Mouse (Mus musculus) cerebellum, postnatal 14 days (tissue): ENCODE measurements around the gene Clip1.
"Not testable (repeated sequence)": the region's sequence is repeated elsewhere in the genome, so short reads cannot be mapped to it uniquely, and the experiment has no call there.

Experiments
- DNase-seq, 2 experiments: peaks; one replicate each; pipeline ENCODE4 v3.0.0; 2021; ENCODE audit warnings: mixed read lengths in 2 of 2

The Clip1 gene

DNA sequence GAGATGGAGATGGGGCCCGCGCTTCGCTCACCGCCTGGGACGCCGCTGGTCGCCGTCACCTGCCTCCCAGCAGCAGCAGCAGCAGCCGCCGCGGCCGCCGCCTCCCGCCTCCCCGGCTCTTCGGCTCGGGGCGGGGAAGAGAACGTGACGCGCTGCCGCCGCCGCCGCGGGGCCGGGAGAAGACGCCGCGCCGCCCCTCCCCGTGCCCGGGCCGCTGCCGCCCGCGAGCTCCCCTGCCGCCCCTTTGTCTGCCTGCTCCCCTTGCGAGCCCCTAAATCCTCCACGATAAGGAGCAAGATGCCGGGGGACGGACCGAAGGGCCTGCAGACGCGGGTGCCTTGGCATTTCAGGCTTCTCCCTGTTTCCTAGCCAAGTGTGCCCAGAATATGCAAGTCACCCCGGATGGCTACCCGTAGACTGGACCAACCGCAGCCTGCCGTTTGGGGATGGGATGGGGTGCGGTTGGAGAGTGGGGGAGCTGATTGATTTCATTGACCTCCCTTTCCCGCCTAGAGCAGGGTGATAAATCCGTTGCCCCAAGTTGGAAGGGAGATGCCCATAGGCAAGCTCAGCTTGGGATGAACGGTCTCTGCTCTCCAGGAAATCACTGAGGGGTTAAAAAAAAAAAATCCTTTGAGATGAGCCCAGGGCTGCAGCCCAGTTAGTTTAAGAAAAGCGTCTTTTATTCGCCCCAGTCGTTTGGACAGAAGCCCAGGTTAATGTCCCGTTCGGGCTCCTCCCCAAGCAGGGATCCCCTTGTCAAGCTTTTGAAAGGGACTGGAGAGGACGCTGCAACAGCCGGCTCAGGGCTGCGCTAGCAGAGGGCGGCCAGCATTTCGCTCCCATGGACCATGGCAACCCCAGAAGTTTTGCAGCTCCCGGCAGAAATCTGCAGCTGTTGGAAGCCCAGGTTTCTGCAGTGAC is at the start of gene Clip1:
Gene Clip1 (minus strand): TSS at position 398 of the 924 bp plus-strand sequence.
- peak; percentile 72 to 80 for DNase-seq

DNA sequence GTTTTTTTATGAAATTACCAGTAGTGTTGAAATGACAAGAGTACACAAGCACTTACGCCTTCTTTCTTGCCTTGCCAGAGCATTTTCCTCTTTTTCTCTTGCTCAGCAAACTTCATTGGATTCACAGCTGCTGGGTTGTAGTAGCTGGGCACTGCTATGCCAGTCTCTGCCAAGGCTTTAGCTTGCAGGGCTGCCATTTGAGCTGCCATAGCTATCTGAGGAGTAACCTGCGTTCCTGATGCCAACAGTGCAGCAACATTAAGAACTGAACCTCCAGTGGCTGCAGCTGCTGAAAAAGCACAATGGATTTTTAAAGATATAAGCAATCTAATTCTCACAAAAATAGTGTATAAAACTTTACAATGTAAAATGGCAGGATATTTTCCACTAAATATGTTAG is 46.6 kb upstream of the Clip1 start:
- DNase-seq: no peak

DNA sequence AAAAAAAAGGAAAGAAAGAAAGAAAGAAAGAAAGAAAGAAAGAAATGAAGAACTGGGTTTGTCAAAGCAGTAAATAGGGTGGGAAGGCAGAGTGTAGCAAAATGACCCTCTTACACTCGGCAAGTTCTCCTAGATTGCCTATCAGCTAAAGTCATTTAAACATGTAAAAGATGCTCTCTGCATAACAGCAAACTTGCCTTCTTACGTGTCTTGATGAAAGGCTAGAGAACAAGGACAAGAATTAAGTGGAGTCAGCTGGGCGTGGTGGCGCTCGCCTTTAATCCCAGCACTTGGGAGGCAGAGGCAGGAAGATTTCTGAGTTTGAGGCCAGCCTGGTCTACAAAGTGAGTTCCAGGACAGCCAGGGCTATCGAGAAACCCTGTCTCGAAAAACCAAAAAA is 39.4 kb upstream of the Clip1 start:
- DNase-seq: not testable (repeated sequence)

DNA sequence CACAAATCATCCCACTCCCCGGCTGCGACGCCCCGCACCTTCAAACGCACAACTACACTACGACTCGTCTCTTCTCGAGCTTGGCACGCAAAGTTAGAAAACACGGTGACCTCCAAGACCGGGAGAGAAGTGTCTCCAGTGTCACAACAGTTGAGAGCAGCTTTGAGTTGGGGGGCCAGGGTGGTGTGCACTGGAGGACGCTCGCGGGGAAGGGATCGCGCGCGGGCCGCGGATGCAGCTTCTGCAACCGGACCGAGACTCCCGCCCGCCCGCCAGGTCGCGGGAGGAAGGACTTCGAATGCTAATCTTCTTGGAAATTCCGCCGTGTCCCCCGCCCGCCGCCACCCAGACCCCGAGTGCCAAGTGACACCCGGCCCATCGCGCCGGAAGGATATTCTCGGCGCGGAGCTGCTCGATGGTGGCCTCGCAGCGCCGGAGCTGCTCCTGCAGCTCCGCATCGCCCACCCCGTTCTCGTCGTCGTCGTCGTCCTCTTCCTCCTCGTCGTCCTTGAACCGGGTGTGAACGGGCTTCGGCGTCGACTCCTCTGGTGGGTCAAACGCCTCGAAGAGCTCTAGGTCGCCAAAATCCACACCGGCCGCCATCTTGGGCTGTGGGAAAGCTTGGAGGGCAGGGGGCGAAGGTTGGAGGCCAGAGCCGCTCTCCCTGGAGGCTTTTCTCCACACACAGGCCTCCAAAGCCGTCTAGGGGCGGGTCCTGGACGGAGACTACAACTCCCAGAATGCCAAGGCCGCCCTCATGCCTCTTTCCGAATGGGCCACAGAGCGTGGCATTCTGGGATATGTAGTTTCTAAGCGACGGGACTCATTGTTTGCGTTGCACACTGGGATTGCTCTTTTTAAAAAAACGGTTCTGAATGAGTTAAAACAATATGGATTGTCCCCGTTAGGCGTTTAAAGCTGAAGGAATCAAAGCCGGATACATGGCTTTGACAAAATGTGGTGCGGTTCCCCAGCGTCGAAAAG is 36.2 kb upstream of the Clip1 start, which contains the start of gene Zcchc8:
Gene Zcchc8 (minus strand): TSS at position 773 of the 984 bp plus-strand sequence.
- DNase-seq: peak; percentile 94 to 97

DNA sequence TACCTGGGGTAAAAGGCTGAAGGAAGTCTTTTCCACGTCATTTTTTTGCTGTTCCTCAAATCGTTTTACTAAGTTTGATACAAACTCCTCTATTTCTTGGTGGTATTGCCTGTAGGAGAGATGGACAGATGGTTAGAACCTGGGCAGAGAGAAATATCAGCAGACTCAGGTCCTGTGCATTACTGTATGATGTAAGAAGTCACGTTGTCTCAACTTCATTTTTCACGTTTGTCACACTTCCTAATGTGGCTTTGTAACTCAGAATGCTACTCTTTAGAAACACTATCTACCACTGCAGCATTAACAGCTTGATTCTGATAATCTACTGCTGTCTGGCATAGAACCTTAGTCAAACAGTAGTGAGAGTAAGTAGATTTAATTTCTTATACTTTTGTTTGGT is 30.2 kb upstream of the Clip1 start:
- no peak for DNase-seq

DNA sequence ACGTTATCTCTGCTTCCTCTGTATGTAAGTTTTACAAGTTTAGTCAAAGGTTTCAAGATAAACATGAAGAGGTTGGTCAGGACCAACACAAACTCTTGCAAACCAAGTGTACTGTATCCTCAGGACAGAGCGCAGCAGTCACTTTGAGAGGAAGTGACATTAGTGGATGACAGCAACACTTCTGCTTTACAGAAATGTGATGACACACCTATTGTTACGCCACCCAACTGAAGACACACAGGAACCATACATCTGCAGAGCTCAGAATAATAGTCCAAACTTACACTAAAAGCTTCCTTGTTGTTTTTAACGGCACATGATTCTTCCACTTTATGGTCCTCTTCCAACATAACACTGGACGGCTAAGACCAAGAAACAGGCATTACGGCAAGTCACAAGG is 29.4 kb upstream of the Clip1 start:
- DNase-seq: no peak

DNA sequence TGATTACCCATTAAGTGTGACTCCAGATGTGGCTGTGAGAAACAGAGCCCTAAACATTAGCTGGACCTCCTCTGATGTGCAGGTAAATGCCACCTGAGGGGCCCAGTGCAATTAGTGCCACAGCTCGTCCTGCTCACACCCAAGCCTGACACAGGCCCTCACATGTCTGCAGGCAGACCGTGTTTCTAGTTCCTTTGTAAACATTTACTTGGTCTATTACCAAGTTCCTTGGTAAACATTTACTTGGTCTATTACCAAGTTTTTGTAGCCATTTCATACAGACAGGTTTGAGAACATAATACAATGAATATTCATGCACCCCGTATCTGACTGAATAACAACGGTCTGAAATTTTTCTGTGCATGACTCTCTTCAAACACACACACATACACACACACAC is 25.2 kb upstream of the Clip1 start:
- no peak for DNase-seq

DNA sequence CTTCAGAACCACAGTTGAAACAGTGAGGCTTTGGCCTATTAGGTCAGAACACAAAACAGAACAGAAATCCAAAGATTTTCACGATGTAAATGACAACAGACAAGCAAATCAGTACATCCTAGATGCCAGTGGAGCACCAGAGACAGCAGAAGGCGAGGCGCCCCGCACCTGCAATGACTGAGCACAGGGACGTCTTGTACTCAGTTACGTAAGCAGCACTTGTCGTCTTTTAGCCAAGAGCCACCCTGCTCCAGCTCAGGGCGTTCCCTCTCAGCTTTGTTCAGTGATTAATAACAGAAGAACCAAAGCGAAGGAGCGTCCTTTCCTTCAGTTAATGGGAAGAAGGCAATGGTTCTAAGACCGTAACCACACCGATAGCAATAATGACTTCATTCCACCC is 24.2 kb upstream of the Clip1 start:
- no peak for DNase-seq

DNA sequence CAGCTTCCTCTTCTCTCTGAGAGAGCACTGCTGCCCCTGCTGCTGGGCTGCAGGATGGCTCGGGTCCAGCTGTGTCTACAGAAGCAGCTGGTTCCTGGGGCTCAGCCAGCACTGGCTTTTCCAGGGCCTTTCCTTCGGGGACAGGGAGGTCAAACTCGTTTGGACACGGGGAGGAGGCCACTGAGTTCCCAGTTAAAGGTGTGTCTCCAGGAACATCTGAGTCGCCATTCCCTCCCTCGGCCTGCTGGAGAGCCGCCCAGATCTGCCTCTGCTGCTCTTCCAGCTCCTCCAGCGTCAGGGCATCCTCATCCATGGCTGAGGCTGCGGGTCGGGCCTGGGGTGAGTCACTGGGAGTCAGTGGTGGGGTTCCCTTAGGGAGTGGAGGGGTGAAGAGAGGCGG is 16.2 kb upstream of the Clip1 start:
- peak; percentile 42 to 71 for DNase-seq

DNA sequence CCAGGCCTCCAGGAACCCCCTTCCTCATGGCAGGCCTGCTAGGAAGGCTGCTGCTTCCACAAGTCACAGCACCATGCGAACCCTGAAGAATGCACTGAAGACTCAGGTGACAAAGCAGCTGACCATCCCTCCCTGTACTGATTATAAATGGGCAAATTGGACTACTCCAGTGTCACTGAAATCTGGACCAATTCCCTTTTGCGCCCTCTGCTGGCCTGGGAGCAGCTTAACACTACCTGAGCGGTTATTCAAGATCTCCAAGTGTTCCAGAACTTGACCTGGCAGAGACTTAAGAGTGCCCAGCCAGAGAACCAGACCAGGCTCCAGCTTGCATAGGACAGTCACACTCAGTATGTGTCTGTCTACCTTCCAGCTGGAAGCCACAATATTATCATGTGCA is 14.8 kb upstream of the Clip1 start:
- peak; percentile 93 for DNase-seq

DNA sequence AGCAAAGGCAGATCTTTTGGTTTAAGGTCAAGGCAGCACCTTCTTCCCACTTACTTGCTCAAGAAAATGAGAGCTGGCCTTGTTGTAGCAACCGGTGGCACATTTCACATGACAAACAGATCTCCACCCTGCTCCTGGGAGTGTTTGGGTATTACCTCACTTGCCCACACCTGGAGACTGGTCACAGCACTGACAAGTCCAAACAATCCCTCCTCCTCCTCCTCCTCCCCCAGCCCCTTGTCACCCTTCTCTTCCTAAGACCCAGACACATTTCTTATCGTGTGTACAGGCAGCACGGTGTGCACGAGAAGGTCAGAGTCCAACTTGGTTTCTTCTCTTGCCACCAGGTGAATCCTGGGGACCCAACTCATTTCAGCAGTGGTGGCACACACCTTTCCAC is 12.5 kb upstream of the Clip1 start:
- no peak for DNase-seq

DNA sequence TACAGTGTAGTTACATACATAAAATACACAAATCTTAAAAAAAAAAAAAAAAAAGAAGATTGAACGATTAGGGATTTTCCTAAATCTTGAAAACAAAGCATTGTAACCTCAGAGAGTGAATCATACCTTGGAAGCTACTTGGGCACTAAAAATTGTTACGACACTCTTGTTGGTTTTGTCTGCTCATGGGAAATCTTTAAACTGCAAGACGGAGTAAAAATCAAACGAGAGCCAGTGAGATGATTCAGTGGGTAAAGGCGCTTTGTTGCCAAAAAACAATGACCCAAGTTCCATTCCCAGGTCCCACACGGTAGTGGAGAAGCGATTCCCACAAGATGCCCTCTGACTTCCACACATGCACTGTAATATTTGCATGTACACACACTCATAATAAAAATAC is 11.8 kb upstream of the Clip1 start:
- no peak for DNase-seq

DNA sequence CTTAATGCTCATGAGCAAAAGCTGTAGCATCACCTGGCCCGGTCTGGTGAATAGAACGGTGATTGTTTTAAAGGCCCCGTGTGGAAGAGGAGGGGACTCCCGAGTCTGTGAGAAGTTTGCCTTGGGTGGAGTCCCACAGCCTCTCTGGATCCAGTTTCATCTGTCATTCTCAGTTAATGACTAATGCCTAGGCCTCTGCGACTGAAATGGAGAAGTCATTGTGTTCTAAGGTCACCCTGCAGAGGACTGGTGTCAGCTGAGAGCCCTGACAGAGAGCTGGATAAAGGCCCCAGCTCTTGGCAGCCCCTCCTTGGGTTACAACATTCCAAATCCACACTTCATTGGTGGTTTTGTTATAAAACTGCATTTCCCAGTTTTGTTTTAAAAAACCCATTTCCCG is 10.1 kb upstream of the Clip1 start:
- DNase-seq: no peak

DNA sequence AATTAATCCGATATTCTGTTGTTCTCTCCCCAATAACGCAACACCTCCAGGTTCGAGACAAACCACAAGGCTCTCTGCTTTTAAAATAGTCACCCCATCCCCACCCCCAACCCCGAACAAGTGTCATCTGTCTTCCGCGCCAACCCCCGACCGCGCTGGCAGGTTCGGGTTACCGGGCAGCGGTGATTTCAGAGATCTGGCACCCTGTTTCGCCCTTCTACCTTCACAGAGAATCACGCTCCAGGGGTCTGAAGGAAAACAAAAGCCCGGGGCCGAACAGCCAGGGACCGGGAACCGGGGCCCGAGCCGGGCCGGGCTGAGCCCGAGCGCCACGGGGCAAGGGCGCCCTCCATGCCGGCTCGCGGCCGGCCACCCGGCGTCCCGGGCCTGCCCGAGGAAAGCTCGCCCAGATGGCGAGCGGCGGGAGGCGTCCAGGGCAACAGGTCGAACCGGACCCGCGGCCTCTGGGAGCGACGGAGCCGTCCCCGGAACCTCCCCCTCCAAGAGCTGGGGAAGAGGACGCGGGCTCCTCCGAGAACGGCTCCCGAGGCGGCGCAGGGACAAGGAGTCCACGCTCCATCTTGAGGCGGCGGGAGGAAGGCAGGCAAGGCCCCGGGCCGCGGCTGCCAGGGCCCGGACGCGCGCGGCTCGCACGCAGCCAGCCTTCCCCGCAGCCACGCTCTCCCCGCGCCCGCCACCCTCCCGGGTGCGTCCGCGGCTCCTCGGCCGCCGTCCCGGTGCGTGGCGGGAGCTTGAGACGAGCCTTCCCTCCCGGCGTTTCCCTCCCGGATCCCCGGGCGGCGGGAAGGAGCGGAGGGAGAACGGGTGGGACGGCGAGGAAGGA is 819 bp downstream of the Clip1 start:
- DNase-seq: peak; percentile 86 to 87

DNA sequence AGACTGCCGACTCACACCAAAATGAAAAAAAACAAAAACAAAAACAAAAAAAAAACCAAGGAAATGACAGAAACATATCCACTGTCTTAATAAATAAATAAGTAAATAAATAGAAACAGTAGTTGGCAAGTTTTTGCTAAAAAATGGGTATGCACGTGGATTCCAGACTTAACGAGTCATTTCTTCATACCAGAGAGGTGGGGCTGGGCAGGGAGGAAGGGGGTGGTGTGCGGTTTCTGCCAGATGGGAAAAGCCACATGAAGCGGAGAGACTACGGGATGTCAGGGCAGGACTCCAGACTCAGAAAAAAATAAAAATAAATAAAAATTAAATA is 1.4 kb downstream of the Clip1 start:
- DNase-seq: no peak

DNA sequence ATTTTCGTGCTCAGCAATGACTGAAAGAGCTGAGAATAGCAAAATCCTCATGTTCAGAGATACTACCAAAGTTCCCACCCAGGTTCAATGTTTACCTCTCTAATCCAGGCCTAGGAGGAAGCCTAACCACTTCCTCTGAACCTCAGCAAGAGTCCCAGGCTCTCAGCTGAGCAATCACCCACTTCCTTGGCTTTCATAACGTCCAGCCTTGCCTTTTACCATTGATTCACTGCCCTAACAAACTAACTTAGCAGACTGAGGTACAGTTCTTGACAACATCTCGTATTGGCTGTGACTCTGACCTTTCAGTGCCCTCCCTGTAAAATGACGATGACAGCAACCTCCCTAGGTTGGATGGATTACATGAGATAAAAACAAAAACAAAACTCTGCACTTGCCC is 2.0 kb downstream of the Clip1 start:
- DNase-seq: no peak

DNA sequence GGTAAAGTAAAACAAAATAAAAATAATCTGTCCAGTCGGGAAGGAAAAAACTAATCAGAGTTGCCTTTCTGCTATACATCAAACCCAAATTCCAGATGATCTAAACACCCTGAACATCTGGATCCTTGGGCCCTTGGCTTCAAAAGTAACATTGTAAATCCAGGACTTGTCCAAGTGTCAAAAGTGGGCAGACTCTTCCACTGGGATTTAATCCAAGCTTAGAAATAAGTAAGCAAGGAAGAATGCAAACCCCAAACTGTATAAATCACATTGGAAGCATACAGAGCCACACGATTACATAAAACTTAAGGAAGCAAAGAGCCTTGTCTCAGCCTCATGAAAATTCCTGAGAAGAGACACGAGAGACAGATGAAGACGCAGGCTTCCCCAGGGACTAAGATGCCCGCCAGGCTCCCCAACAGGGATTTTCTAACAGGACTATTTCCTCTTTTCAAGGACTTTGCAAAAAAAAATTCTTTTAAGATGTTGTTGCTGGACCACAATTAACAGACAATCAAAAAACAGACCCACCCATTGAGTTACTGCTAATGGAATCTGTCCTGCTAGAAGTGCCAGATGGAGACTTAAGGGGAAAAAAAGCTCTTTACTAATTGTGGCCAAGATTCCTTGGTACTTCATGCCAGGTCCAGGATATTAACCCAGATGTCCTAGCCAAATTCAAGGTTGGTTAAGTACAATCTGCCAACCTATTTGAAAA is 4.7 kb downstream of the Clip1 start:
- DNase-seq: peak; percentile 46 to 63

DNA sequence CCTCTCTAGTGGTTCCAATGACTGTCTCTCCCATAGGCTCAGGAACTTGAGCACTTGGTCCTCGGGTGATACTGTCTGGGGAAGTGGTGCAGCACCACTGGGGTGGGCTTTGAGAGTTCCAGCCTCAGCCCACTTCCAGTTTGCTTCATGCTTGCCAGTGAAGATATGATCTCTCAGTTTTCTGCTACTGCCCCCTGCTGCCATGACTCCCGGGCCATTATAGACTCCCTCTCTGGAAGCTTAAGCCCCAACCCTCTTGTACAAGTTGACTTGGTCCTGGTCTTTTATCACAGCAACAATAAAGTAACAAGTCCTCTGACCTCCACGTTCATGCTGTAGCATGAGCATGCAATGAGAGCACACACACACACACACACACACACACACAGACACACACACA is 5.3 kb downstream of the Clip1 start:
- peak; percentile 23 to 32 for DNase-seq

DNA sequence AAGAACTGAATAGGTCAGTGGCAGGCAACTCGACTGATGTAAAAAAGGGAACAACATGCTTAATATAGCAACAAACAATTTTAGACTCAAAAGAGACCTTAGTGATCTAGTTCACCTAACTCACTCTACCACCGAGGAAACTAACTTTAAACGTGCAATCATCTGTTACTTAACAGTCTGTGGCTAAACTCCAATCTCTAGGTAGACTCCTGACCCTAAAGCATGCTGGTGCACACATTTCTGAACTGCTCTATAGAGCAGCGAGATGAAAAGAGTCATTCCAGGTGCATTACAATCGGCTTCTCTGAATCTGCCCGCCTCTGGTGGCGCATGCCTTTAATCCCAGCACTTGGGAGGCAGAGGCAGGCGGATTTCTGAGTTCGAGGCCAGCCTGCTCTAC is 8.7 kb downstream of the Clip1 start:
- DNase-seq: no peak

DNA sequence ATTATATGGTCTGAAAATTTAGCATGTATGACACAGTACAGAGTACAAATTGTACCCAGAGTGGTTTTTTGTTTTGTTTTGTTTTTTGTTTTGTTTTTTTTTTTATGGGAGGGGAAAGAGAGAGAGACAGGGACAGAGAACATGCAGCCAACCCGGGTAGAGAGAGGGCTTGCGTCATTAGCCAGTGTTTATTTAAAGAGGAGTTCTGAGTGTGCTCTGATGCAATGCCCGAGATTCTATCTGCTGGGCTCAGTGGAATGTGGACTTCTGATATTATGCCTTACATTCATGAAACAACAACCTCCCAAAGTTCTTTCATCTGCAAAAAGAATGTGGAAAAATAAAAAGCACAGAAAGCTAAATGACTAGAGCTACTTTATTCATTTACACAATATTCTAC is 9.2 kb downstream of the Clip1 start:
- no peak for DNase-seq

DNA sequence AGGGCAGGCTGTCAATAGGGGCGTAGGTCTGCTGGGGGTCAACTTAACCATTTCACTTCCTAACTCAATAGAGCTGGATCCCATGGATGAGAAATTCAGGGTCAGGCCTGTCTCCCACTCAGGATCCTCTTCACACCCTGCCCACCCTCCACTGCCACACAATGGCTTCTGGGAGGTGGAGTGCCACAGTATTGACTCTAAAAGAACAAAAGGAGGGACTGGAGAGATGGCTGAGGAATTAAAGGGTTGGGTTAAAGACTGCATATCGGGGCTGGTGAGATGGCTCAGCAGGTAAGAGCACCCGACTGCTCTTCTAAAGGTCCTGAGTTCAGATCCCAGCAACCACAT is 13.0 kb downstream of the Clip1 start:
- no peak for DNase-seq

DNA sequence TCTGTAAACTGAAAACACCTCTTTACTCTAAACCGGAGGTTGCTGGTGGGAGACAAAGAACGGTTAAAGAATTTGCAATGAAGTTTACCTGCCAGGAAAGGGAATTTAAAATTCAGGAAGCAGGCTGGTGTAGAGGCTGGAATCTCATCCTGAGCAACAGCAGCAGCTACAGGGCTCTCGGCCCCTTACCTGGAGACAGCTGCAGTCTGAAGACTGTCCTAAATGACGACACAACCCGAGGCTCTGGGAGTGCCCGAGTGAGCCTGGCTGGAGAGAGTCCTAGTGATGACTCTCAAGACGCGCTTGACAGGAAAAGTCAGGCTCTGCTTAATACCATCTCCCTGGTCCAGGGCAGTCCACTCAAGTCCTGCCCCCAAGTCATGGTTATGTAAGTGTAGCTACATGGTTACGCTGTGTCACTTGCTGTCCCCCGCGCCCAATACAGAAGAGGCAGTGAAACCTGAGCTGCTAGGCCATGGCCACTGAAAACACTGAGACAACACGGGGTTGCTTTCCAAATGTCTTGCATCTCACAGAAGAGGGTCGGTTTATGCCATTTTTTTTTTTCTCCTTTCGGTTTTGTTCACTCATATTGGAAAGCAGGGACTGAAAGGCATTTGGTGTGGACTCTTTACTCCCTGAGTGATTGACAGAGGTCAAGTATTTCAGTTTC is 13.5 kb downstream of the Clip1 start:
- no peak for DNase-seq
